Mouse (Mus musculus): ENCODE measurements around the gene Mtrf1. TPM values are rescaled to one million over a fixed set of nuclear protein-coding genes. Genes with fewer than 3 reads are reported as not detected.
"Not testable (repeated sequence)": the region's sequence is repeated elsewhere in the genome, so short reads cannot be mapped to it uniquely, and the experiment has no call there.

Mtrf1 gene
- total RNA-seq (2022) = 1 to 10 TPM; 6.7 to 7.3 (median 7.0) TPM

DNA sequence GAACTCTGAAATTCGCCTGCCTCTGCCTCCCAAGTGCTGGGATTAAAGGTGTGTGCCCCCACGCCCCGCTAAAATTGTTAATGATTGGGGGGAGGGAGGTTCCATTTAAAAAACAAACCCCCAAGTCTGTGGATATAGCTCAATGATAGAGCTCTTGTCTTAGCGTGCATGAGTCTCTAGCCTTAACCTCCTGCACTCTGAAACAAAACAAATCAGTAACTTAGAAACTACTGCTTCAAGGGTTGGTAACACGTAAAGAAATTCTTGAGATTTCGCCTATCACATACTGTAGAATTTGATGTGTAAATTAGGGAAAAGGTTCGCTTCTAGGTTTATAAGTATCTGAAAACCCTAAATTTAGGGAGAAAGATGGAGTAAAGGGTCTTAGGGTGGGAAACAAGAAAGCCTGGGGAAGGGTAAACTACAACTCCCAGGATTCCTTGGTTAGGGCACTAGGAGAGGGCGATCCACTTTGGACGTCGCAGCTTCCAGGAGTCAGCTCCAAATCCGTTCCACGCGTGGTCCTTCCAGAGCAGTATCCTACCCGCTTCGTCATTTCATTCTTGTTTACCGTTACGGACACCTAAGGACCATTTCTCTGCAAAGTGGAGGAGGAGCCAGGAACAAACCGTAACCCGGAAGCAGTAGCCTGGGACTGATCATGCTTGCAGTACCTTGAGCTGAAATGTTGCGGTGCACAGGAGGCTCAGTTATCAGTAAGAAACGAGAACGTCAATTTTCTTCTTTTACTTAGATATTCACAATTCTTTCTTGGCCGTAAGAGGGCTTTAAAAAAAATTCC is at the start of gene Mtrf1:
TSS of gene Mtrf1 (plus strand) at position 452 of the 802 bp plus-strand sequence.
- DNase-seq (ENCODE audit: low spot score in 2 of 2) = peak; percentile 54 to 75

DNA sequence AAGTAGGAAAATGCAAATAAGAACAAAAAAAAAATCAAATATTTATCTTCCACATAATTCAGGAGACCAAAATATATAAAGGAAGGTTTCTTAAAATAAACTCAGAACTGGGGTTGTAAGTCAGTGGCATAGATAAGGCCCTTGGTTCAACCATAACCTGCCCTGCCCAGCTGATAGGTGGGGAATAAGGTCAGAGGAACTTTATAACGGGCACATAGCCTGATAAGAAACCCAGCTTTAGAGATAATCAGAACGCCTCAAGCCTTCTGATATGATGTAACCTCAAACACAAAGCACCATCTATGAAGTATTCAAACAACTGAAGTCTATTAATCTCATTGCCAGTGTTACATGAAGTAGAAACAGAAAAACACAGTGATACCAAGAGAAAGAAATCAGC is 39.5 kb upstream of the Mtrf1 start:
- no peak for DNase-seq (ENCODE audit: low spot score in 2 of 2)

DNA sequence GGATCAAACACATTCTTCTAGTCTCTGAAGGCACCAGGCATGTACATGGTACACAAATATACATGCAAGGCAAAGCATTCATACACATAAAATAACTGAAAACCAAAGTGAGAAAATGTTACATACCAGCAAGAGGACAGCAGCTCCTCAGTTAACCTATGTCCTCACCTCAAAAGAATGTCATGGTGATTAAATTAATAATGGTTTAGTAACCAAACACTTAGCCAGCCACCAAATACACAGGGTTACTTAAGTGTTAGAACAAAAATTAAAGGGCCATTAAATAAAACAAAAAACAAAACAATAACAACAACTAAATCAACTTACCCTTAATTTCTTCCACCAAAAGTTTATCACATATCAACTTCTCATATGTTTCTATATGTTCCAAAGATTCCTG is 20.5 kb upstream of the Mtrf1 start:
- no peak for DNase-seq (ENCODE audit: low spot score in 2 of 2)

DNA sequence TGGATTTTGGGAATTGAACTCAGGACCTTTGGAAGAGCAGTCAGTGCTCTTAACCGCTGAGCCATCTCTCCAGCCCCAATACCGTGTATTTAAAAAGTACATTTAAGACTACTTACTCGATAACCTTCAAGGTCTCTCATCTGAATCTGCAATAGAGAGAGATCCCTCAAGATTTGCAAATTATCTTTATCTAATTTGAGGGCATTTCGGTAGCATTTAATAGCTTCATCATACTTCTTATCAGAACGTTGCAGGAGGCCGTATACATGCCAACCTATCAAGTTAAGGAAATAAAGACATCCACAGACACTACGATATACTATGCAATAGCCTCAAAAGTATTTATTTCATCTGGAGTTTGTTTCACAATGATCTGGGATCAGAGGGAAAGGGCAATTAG is 14.5 kb upstream of the Mtrf1 start:
- no peak for DNase-seq (ENCODE audit: low spot score in 2 of 2)

DNA sequence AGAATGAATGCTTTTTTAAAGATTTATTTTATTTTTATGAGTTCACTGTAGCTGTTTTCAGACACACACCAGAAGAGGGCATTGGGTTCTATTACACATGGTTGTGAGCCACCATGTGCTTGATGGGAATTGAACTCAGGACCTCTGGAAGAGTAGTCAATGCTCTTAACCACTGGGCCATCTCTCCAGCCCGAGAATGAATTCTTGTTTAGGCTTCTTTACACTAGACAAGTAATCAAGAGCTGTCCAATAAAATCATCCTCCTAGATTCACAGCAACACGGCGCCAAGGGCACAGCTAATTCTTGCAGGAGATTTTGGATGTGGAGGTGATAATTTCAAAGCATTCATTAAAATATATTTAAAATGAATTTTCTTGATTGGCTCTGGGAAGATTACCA is 9.3 kb upstream of the Mtrf1 start:
- no peak for DNase-seq (ENCODE audit: low spot score in 2 of 2)

DNA sequence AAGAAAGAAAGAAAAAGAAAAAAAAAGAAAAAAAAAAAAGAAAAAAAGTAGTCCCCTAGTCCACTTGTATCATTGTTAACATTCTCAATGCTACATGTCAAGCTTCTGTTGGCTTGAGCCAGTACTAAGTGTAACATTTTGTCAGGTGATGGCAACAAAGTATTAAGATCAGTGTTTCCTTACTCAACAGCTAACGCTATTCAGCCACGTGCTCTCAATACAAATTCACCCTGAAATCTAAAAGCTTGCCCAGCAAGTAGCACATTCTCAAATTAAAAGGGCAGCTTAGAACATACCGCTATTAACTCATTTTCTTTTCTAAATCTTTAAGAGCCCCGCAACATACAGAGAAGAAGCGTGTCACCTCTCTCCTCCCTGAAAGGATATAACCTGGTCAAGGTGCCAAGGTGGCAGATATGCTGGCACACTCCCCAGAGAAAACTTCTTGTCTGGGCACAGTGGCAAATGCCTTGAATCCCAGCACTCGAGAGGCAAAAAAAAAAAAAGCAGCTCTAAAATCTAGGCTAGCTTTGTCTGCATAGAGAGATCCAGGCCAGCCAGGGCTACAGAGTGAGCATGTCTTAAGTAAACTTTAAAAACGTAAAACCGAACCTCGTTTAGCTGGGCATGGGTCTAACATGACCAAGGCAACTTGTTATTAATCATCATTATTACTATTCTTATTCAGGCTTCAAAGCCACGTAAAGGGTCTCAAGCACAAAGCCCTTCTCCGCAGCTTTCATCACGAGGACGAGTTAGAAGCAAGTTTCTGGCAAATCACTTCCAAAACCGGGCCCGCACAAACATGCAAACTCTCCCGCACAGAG is 7.9 kb upstream of the Mtrf1 start:
- DNase-seq (ENCODE audit: low spot score in 2 of 2) = no peak

DNA sequence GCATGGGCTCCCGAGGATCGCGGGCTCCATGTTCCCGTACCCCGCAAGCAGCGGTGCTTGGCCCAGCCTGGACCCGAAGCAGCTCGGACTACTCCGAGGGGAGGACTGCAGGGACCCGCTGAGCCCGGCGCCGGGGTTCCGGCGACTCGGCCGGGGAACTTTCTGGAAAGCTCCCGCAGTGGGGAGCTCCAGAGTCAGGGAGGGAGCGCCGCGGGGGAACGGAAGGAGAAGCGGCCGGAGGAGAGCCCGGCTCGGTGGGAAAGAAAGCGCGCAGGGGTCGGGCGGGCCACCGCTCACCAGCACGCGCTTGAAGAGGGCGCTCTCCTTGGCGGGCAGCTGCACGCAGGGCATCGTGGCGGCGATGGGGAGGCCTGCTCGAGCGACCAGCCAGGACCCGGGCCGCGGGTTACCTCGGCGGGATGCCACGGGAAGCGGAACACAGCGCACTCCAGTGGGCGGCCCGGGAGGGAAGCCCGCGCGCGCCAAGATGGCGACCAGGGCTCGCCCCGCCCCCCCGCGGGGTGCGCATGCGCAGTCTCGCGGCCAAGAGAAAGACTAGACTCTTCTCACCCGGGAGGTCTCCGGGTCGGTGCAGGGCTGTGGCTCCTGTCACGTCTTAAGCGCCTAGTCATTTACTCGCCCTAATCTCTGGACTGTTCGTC is 7.2 kb upstream of the Mtrf1 start, which contains the start of gene Naa16:
TSS of gene Naa16 (minus strand) at position 514 of the 662 bp plus-strand sequence.
- peak; percentile 88 to 96 for DNase-seq (ENCODE audit: low spot score in 2 of 2)

DNA sequence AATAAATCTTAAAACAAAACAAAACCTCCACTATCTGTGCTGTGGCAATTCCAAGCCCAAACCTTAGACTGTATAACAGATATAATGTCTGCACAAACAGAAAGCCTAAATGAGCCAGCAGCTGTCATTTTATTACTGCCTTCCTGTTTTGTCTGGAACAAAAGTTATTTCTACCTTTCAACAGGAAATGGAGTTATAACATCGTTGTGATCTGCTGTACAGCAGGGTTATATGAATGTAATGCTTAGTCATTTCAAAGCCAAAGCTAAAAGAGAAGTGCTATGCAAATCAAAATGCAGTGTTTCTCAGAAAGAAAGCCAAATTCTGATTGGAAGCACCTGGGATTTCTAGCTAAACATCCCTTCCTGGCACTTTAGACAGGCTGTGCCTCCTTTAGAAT is 4.3 kb upstream of the Mtrf1 start:
- no peak for DNase-seq (ENCODE audit: low spot score in 2 of 2)

DNA sequence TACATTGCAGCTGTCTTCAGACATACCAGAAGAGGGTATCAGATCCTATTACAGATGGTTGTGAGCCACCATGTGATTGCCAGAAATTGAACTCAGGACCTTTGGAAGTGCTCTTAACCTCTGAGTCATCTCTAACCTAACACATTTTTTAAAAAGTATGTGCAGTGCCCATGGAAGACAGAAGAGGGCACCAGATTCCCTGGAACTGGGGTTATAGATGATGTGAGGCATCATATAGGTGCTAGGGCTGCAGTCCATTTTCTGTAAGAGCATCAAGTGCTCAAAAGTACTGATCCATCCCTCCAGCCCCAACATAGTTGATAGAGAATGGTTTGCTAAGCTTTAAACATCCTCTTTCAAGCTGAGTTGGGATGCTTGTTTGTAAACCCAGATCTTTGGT is 3.0 kb upstream of the Mtrf1 start:
- no peak for DNase-seq (ENCODE audit: low spot score in 2 of 2)

DNA sequence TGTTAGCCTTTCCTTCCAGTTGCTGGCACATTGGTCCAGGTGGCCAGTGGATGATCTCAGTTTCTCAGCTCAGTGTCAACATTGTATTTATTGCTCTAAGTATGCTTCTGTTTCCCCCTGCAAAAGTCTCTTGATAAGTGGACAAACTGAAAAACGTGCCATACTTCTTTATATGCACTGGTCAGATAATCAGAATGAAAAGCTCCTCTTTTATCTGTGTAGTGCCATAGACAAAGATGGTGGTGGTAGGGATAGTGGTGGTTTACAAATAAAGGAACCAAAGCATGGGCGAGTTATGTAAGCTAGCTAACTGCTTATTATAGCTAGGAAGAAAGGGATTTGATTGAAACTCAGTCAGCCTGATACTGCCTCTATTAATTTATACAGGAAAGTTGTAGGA is 10.1 kb downstream of the Mtrf1 start:
- no peak for DNase-seq (ENCODE audit: low spot score in 2 of 2)

DNA sequence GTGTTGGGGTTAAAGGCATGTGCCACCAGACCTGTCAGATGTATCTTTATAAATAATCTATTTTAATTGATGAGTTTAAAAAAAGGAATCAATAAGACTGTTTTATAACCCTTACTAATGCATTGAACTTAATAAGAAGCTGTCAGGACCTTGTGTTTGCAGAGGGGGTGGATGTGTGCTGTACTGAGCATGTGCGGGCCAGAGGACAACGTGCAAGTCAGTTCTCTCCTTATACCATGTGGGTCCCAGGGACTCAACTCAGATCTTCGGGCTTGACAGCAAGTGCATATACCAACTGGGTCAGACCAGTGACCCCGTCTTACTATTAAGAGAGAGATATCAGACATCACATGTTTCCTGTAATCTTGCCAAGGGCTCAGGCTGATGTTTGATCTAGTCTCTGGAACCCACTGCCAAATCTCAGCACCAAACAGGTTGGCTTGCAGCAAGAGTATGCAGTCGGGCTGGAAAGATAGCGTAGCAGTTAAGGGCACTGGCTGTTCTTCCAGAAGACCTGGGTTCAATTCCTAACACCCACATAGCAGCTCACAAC is 11.8 kb downstream of the Mtrf1 start:
- no peak for DNase-seq (ENCODE audit: low spot score in 2 of 2)

DNA sequence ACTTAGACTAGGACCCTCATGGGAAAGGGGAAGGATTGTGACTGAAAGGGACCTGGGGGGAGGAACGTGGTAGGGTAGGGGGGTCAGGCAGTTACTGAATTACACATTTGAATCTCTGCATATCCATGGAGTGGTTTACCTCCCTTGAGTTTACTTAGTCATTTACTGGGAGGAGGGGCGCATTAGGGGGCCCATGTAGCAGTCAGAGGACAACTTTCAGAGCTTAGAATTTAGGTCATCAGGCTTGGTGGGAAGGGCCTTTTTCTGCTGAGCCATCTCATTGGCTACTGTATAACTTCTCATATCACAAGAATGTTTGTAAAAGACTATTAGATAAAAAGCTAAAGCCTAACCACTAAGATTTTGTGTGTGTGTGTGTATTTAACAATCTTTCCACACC is 13.1 kb downstream of the Mtrf1 start:
- no peak for DNase-seq (ENCODE audit: low spot score in 2 of 2)

DNA sequence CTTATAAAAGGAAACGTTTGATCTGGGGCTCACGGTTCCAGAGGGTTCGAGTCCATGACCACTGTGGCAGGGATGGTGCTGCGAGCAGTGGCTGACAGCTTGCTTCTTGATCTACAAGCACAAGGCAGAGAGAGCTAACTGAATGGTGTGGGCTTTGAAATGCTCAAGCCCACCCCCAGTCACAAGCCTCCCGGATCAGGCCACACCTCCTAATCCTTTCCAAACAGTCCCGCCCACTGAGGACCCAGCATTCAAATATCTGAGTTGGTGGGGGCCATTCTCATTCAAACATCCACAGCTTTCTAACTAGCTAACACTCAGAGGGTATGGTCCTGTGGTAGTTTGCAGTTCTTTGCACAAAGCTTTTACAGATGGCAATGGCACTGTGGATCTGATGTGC is 15.5 kb downstream of the Mtrf1 start:
- no peak for DNase-seq (ENCODE audit: low spot score in 2 of 2)

DNA sequence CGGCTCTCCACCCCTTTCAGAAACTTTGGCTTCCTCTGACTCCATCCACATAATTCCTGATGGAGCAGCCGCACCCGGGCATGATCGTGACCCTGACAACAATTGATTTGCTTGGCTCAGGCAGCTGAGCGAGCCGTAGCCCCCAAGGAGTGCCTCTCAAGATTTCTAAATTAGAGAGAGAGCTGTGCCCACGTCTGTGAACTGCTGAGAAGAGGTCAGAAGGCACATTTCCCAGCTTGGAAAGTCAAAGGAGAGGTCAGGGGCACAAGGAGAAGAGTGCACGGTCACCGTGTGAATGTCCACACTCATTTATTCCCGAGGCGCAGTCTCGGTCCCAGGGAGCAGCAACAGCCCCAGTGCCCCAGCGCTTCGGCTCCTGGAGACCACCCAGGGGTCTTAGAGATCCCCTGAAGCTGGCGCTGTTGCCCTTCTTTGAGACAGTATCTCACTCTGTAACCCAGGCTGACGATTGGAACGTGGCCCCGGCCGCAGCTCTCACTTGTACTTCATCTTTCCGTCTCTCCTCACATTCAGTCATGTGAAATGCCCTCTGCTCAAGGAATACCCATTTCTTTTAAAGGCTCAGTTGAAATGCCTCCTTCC is 22.6 kb downstream of the Mtrf1 start:
- no peak for DNase-seq (ENCODE audit: low spot score in 2 of 2)

DNA sequence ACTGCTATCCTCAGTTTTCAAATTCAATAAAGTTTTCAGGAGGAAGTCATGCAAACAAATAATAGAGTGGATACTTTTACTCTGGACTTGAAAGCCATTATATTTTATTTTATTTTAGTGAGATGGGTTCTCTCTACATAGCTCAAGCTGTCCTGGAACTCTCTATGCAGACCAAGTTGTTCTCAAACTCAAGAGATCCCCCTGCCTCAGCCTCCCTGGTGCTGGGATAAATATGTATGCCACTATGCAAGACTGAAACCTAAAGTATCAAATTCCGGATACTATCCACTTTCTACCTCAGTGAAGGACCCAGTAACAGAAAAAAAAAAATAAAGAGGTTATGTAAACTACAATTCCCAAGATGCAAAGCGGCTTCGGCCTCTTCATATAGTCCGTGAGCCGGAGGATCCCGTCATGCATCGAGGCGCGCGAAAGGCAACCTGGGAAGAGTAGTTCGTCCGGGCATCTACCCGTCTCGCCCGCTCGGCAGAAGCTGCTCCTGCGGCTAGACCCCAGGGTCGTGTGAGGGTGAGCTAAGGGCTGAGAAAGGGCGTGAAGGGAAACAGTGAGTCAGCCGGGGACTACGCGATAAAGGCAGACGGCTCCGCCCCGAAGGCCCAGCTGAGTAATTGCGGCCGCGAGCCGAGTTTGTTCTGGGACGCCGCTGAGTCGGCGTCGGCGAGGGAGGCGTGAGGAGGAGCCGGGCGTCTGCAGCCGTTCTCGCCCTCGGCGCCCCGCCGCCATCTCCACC is 28.6 kb downstream of the Mtrf1 start, which contains the start of gene Kbtbd7:
TSS of gene Kbtbd7 (plus strand) at position 533 of the 751 bp plus-strand sequence.
- peak; percentile 87 to 89 for DNase-seq (ENCODE audit: low spot score in 2 of 2)

DNA sequence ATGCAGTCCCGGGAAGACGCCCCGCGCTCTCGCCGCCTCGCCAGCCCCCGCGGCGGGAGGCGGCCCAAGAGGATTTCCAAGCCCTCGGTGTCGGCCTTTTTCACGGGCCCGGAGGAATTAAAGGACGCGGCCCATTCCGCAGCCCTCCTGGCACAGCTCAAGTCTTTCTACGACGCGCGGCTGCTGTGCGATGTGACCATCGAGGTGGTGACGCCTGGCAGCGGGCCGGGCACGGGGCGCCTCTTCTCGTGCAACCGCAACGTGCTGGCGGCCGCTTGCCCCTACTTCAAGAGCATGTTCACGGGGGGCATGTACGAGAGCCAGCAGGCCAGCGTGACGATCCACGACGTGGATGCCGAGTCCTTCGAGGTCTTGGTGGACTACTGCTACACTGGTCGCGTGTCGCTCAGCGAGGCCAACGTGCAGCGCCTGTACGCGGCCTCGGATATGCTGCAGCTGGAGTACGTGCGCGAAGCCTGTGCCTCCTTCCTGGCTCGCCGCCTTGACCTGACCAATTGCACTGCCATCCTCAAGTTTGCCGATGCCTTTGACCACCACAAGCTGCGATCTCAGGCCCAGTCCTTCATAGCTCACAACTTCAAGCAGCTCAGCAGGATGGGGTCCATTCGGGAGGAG is 29.3 kb downstream of the Mtrf1 start:
- DNase-seq (ENCODE audit: low spot score in 2 of 2) = not testable (repeated sequence)

DNA sequence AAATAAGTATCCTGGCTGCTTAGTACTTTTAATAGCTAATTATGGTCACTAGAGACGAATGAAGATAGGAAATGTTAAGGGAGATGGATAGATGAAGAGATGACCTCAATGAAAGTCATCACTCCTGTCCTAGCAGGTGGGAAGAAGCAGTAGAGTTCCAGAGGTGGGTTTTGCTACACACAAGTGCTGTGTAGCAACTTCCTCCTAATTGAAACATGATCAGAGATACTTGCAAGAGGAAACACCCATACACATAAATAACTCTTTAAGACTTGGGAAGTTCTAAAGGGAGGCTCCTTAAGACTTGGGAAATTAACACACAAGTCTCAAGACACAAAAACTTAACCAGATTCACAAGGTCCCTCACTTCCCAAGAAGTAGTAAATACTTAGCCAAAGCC is 36.5 kb downstream of the Mtrf1 start:
- DNase-seq (ENCODE audit: low spot score in 2 of 2) = no peak

DNA sequence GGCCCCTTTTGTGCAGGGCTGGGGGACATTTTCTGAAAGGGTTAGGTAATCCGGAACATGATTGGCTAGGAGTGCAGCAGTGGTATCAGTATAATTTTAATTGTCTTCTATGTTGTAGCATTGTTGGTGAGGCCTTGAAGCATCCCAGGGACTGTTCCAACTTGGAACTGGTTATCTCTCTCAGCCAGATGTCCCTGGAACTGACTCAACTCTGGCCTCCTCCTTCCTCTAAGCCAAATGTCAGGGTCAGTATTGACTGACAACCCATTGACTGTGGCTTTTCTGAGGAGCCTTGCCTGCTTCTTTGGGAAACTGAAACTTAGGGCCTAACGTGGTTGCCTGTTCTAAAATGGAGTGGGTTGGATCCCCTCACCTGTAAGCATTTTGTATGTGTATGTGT is 43.1 kb downstream of the Mtrf1 start:
- no peak for DNase-seq (ENCODE audit: low spot score in 2 of 2)

DNA sequence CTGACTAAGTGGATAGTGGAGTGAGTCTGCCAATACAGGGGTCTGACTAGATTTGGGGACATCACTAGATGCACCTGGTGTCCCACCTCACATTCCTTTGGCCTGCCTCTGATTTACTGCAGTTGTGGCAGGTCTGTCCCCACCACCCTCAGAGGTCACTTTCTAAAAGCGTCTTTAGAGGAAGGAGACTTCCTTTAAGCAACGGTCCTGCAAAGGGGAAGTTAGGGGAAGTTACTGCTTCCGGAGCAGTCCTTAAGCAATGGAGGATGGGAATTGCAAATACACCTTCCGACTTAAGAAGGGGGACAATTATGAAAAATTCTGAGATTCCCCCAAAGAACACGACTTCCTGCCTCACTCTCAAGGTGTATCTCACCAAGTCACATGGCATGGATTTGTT is 43.9 kb downstream of the Mtrf1 start:
- DNase-seq (ENCODE audit: low spot score in 2 of 2) = no peak

DNA sequence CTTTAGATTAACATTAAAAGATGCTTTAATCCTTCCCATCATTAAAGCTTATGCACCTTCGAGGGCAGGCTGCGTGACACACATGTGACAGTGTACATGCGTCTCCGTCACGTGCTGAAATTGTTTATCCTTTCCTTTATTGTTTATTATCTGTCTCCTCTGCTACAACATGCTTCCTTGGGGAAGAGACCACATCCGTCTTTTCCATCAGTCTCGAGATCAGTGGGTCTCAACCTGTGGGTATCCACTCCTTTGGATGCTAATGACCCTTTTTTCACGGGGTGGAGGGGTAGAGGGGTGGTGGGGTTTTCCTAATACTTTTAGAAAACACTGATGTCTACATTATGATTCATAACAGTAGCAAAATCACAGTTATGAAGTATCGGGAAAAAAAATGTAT is 47.0 kb downstream of the Mtrf1 start:
- DNase-seq (ENCODE audit: low spot score in 2 of 2) = no peak

All from left cerebral cortex, adult 8-10 months (tissue).